Mouse (Mus musculus): ENCODE results near the gene Ntn3. TPM values are rescaled to one million over a fixed set of nuclear protein-coding genes. Genes with fewer than 3 reads are reported as not detected.
A peak's percentile ranks its signal among the peaks of the same experiment; 100 is the strongest.

The Ntn3 gene
- total and polyA plus RNA-seq, 3 experiments, result 0.97 to 1.1 (median 1.0) TPM

GRCm38 (mm10) chr17:24248641-24249040, 39.3 kb upstream of the Ntn3 start:
- DNase-seq, result no peak
- H3K9ac ChIP-seq (ENCODE audit: low read depth, low read length), result no peak overlapping the region
- no peaks in the 10 kb centered on the region for H3K79me2 ChIP-seq (replicated peaks; ENCODE audit: control insufficient read depth, insufficient read depth, low read length)
- TF ChIP-seq CTCF (IDR thresholded peaks at IDR 0.05) (peak; percentile 51), POLR2A (IDR thresholded peaks at IDR 0.05; ENCODE audit: insufficient read depth, low read depth, low read length) (no peak)
- H3K4me3 ChIP-seq, result no peak overlapping the region
- H3K27me3 ChIP-seq (ENCODE audit: control insufficient read depth, insufficient read depth, low read length), result no peaks in the 10 kb centered on the region
- no peaks in the 10 kb centered on the region for H3K36me3 ChIP-seq (ENCODE audit: control insufficient read depth, insufficient read depth, low read length)
- WGBS, result 93% methylated on average over 2 of the region's 2 CpGs
- no peaks in the 10 kb centered on the region for H3K4me1 ChIP-seq (ENCODE audit: control insufficient read depth, insufficient read depth, low read length)
- intact Hi-C loops (cut with DNase I), result no loop called here
- H3K27ac ChIP-seq, result no peak overlapping the region

GRCm38 (mm10) chr17:24244061-24244460, 34.7 kb upstream of the Ntn3 start:
- H3K9ac ChIP-seq (ENCODE audit: low read depth, low read length), result no peak overlapping the region
- intact Hi-C loops (cut with DNase I), result no loop called here
- TF ChIP-seq POLR2A (IDR thresholded peaks at IDR 0.05; ENCODE audit: insufficient read depth, low read depth, low read length) (no peak), CTCF (IDR thresholded peaks at IDR 0.05) (no peak), EP300 (IDR thresholded peaks at IDR 0.05; ENCODE audit: insufficient read depth, low read depth, low read length) (no peak)
- H3K36me3 ChIP-seq (ENCODE audit: control insufficient read depth, insufficient read depth, low read length), result no peaks in the 10 kb centered on the region
- H3K27me3 ChIP-seq (ENCODE audit: control insufficient read depth, insufficient read depth, low read length), result no peaks in the 10 kb centered on the region
- WGBS, result 97% methylated on average over 8 of the region's 8 CpGs
- H3K4me3 ChIP-seq, result no peak overlapping the region
- DNase-seq, result no peak
- no peak overlapping the region for H3K27ac ChIP-seq
- H3K4me1 ChIP-seq (ENCODE audit: control insufficient read depth, insufficient read depth, low read length), result no peaks in the 10 kb centered on the region
- H3K79me2 ChIP-seq (replicated peaks; ENCODE audit: control insufficient read depth, insufficient read depth, low read length), result no peaks in the 10 kb centered on the region

GRCm38 (mm10) chr17:24243311-24243969, 34.1 kb upstream of the Ntn3 start:
- no peak overlapping the region for H3K27ac ChIP-seq
- no peaks in the 10 kb centered on the region for H3K36me3 ChIP-seq (ENCODE audit: control insufficient read depth, insufficient read depth, low read length)
- DNase-seq, result no peak
- no peak for TF ChIP-seq POLR2A (IDR thresholded peaks at IDR 0.05; ENCODE audit: insufficient read depth, low read depth, low read length)
- peak; percentile 68 for TF ChIP-seq CTCF (IDR thresholded peaks at IDR 0.05)
- no peak overlapping the region for H3K9ac ChIP-seq (ENCODE audit: low read depth, low read length)
- WGBS, result 87% methylated on average over 4 of the region's 4 CpGs
- intact Hi-C loops (cut with DNase I), result no loop called here
- no peak overlapping the region for H3K4me3 ChIP-seq
- no peaks in the 10 kb centered on the region for H3K27me3 ChIP-seq (ENCODE audit: control insufficient read depth, insufficient read depth, low read length)
- no peaks in the 10 kb centered on the region for H3K4me1 ChIP-seq (ENCODE audit: control insufficient read depth, insufficient read depth, low read length)
- no peaks in the 10 kb centered on the region for H3K79me2 ChIP-seq (replicated peaks; ENCODE audit: control insufficient read depth, insufficient read depth, low read length)

GRCm38 (mm10) chr17:24236921-24237320, 27.6 kb upstream of the Ntn3 start:
- intact Hi-C loops (cut with DNase I), result loop anchor here (10.0 kb wide), 1 partner anchor 68 kb away; no protein-coding TSS in a partner anchor
- Histone ChIP-seq H3K9ac (ENCODE audit: low read depth, low read length) (no peak overlapping the region), H3K36me3 (ENCODE audit: control insufficient read depth, insufficient read depth, low read length) (no peaks in the 10 kb centered on the region), H3K79me2 (replicated peaks; ENCODE audit: control insufficient read depth, insufficient read depth, low read length) (no peaks in the 10 kb centered on the region), H3K27me3 (ENCODE audit: control insufficient read depth, insufficient read depth, low read length) (no peaks in the 10 kb centered on the region), H3K27ac (no peak overlapping the region), H3K4me1 (ENCODE audit: control insufficient read depth, insufficient read depth, low read length) (no peaks in the 10 kb centered on the region), H3K4me3 (no peak overlapping the region)
- WGBS, result 68% methylated on average over 7 of the region's 7 CpGs
- TF ChIP-seq POLR2A (IDR thresholded peaks at IDR 0.05; ENCODE audit: insufficient read depth, low read depth, low read length) (no peak), EP300 (IDR thresholded peaks at IDR 0.05; ENCODE audit: insufficient read depth, low read depth, low read length) (peak; percentile 57; the same call in 1 of the 2 replicates), CTCF (IDR thresholded peaks at IDR 0.05) (peak; percentile 59)
- DNase-seq, result peak; percentile 31 to 58

GRCm38 (mm10) chr17:24236479-24236878, 27.1 kb upstream of the Ntn3 start:
- Histone ChIP-seq H3K27me3 (ENCODE audit: control insufficient read depth, insufficient read depth, low read length) (no peaks in the 10 kb centered on the region), H3K9ac (ENCODE audit: low read depth, low read length) (no peak overlapping the region), H3K4me3 (no peak overlapping the region), H3K36me3 (ENCODE audit: control insufficient read depth, insufficient read depth, low read length) (no peaks in the 10 kb centered on the region), H3K79me2 (replicated peaks; ENCODE audit: control insufficient read depth, insufficient read depth, low read length) (no peaks in the 10 kb centered on the region), H3K27ac (no peak overlapping the region), H3K4me1 (ENCODE audit: control insufficient read depth, insufficient read depth, low read length) (no peaks in the 10 kb centered on the region)
- intact Hi-C loops (cut with DNase I), result loop anchor here (10.0 kb wide), 1 partner anchor 68 kb away; no protein-coding TSS in a partner anchor
- 100% methylated on average over 1 of the region's 1 CpGs for whole genome bisulfite sequencing
- DNase-seq, result no peak
- TF ChIP-seq EP300 (IDR thresholded peaks at IDR 0.05; ENCODE audit: insufficient read depth, low read depth, low read length), result no peak

- Histone ChIP-seq H3K4me1 (ENCODE audit: control insufficient read depth, insufficient read depth, low read length) (no peaks in the 10 kb centered on the region), H3K4me3 (no peak overlapping the region), H3K9ac (ENCODE audit: low read depth, low read length) (no peak overlapping the region), H3K27ac (no peak overlapping the region), H3K36me3 (ENCODE audit: control insufficient read depth, insufficient read depth, low read length) (no peaks in the 10 kb centered on the region), H3K27me3 (ENCODE audit: control insufficient read depth, insufficient read depth, low read length) (no peaks in the 10 kb centered on the region), H3K79me2 (replicated peaks; ENCODE audit: control insufficient read depth, insufficient read depth, low read length) (no peaks in the 10 kb centered on the region)
- TF ChIP-seq EP300 (IDR thresholded peaks at IDR 0.05; ENCODE audit: insufficient read depth, low read depth, low read length) (no peak), POLR2A (IDR thresholded peaks at IDR 0.05; ENCODE audit: insufficient read depth, low read depth, low read length) (no peak), CTCF (IDR thresholded peaks at IDR 0.05) (no peak)
- intact Hi-C loops (cut with DNase I), result no loop called here
- no peak for DNase-seq
- 88% methylated on average over 7 of the region's 7 CpGs for WGBS
These were observed 18.6 kb upstream of the Ntn3 start for GRCm38 (mm10) chr17:24227941-24228340.
